Mouse (Mus musculus) myocyte (in vitro differentiated cells): ENCODE data around the gene 4931406P16Rik. TPM values are rescaled to one million over a fixed set of nuclear protein-coding genes. Genes with fewer than 3 reads are reported as not detected.

Experiments
- H3K27me3 ChIP-seq: one replicate; pipeline ENCODE4 v1.6.1; 2011; ENCODE audit not compliant: control insufficient read depth, insufficient read depth, insufficient read length
- H3K36me3 ChIP-seq: one replicate; pipeline ENCODE4 v1.6.1; 2011; ENCODE audit not compliant: control insufficient read depth, insufficient read depth
- H3K4me2 ChIP-seq: one replicate; pipeline ENCODE4 v1.6.1; 2011; ENCODE audit warnings: low read depth, control low read depth
- H3K4me3 ChIP-seq: one replicate; pipeline ENCODE4 v1.5.1; 2011; ENCODE audit warnings: mild to moderate bottlenecking, control low read depth, moderate library complexity
- H3K79me2 ChIP-seq: one replicate; pipeline ENCODE4 v1.6.1; 2011; ENCODE audit not compliant: control insufficient read depth, insufficient read depth
- H3ac ChIP-seq: one replicate; pipeline ENCODE4 v1.6.1; 2011; ENCODE audit not compliant: control insufficient read depth, insufficient read length
- CEBPB ChIP-seq: IDR thresholded peaks from 2 replicates; pipeline ENCODE4 v1.6.1; 2011; ENCODE audit warnings: mild to moderate bottlenecking, moderate library complexity; ENCODE audit not compliant: poor library complexity, insufficient read depth, severe bottlenecking
- E2F4 ChIP-seq: IDR thresholded peaks from one replicate; pipeline ENCODE4 v1.6.1; 2011; ENCODE audit warnings: mild to moderate bottlenecking, control low read depth, moderate library complexity; ENCODE audit not compliant: insufficient read depth
- MAX ChIP-seq: IDR thresholded peaks from one replicate; pipeline ENCODE4 v1.6.1; 2011; ENCODE audit warnings: low read depth, mild to moderate bottlenecking, control low read depth
- MYOD1 ChIP-seq, 3 experiments: IDR thresholded peaks; one replicate each; pipeline ENCODE4 v1.6.1; 2011; ENCODE audit warnings: control low read depth in 2 of 3, low read depth in 2 of 3, mild to moderate bottlenecking in 2 of 3, moderate library complexity in 1 of 3; ENCODE audit not compliant: insufficient read length in 2 of 3, control insufficient read depth in 1 of 3
- MYOG ChIP-seq, 3 experiments: IDR thresholded peaks; one replicate each; pipeline ENCODE4 v1.6.1; 2011; ENCODE audit warnings: control low read depth in 2 of 3, low read depth in 2 of 3, mild to moderate bottlenecking in 2 of 3; ENCODE audit not compliant: insufficient read length in 2 of 3, control insufficient read depth in 1 of 3, insufficient read depth in 1 of 3
- POLR2A ChIP-seq: IDR thresholded peaks from one replicate; pipeline ENCODE4 v1.6.1; 2011; ENCODE audit warnings: low read depth, mild to moderate bottlenecking, control low read depth, moderate library complexity; ENCODE audit not compliant: insufficient read length
- POLR2AphosphoS2 ChIP-seq: IDR thresholded peaks from one replicate; pipeline ENCODE4 v1.6.1; 2011; ENCODE audit warnings: low read depth, control low read depth; ENCODE audit not compliant: insufficient read length
- REST ChIP-seq: IDR thresholded peaks from one replicate; pipeline ENCODE4 v1.6.1; 2011; ENCODE audit warnings: mild to moderate bottlenecking, control low read depth, moderate library complexity; ENCODE audit not compliant: insufficient read depth, insufficient read length
- SRF ChIP-seq: IDR thresholded peaks from one replicate; pipeline ENCODE4 v1.6.1; 2011; ENCODE audit warnings: low read depth; ENCODE audit not compliant: control insufficient read depth, insufficient read length
- TCF12 ChIP-seq: IDR thresholded peaks from one replicate; pipeline ENCODE4 v1.6.1; 2011; ENCODE audit warnings: mild to moderate bottlenecking, control low read depth; ENCODE audit not compliant: poor library complexity, insufficient read depth, severe bottlenecking
- TCF3 ChIP-seq: IDR thresholded peaks from one replicate; pipeline ENCODE4 v1.6.1; 2011; ENCODE audit warnings: low read depth, control low read depth; ENCODE audit not compliant: insufficient read length
- USF1 ChIP-seq: IDR thresholded peaks from one replicate; pipeline ENCODE4 v1.6.1; 2011; ENCODE audit warnings: low read depth, mild to moderate bottlenecking, control low read depth, moderate library complexity
- polyA plus RNA-seq: library from polyadenylated mRNA; unstranded; fragments of >200 nt; fragmentation: generic; extraction: Trizol; gene quantifications from one replicate; pipeline ENCODE4 v1.2.1, GENCODE M21; 2012; ENCODE audit warnings: missing spikeins

4931406P16Rik gene
- polyA plus RNA-seq, 1 experiment = 14.5 TPM

DNA sequence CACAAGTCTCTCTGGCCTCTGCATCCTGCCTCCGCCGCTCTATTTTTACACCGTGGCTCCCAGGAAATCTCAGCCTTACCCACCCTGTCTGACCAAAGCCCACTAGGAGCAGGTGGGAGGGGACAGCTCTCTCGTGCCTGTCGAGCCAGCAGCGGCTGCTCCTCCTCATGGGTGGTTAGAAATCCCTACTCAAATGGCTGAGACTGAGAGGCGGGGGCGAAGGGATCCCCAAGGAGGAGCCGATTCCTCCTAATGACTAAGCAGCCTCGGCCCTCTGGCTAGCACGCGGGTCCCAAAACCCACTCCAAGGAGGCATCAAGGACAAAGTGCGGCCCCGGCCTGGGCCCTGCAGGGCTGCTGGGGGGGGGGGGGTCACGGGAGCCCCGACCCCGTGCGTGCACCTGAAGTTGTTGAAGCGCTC lies 83.7 kb downstream of the 4931406P16Rik start:
- peaks cover 7% of the 10 kb centered on the region for H3K36me3 ChIP-seq
- TF ChIP-seq USF1 (no peak), REST (no peak), TCF12 (no peak), MYOG (IDR thresholded peaks at IDR 0.05; ENCODE audit: control insufficient read depth in 1 of 3, insufficient read depth in 1 of 3, insufficient read length in 2 of 3, low read depth in 2 of 3) (peak in 1 of 3 experiments; percentile 70), SRF (no peak), POLR2AphosphoS2 (no peak), E2F4 (no peak), TCF3 (no peak), POLR2A (no peak), CEBPB (no peak), MYOD1 (IDR thresholded peaks at IDR 0.05; ENCODE audit: control insufficient read depth in 1 of 3, insufficient read length in 2 of 3, low read depth in 2 of 3) (peak in 2 of 3 experiments; percentile 34 to 63), MAX (no peak)
- H3K4me3 ChIP-seq = peak overlapping the region; percentile 85
- H3ac ChIP-seq = peak overlapping the region; percentile 13
- peaks cover 49% of the 10 kb centered on the region for H3K79me2 ChIP-seq
- peak overlapping the region; percentile 74 for H3K4me2 ChIP-seq
- H3K27me3 ChIP-seq = no peaks in the 10 kb centered on the region

GRCm38 (mm10) chr7:34229153-34229552 lies 84.2 kb downstream of the 4931406P16Rik start:
- H3K79me2 ChIP-seq = peaks cover 52% of the 10 kb centered on the region
- peak overlapping the region; percentile 74 for H3K4me2 ChIP-seq
- H3K4me3 ChIP-seq = peak overlapping the region; percentile 85
- H3K36me3 ChIP-seq = peaks cover 7% of the 10 kb centered on the region
- peak overlapping the region; percentile 13 for H3ac ChIP-seq
- no peaks in the 10 kb centered on the region for H3K27me3 ChIP-seq
- TF ChIP-seq TCF3 (no peak), MYOD1 (IDR thresholded peaks at IDR 0.05; ENCODE audit: control insufficient read depth in 1 of 3, insufficient read length in 2 of 3, low read depth in 2 of 3) (no peak), CEBPB (no peak), REST (no peak), MAX (no peak)

- Histone ChIP-seq H3K79me2 (peaks cover 57% of the 10 kb centered on the region), H3K27me3 (no peaks in the 10 kb centered on the region), H3K4me3 (peak overlapping the region; percentile 85), H3ac (no peak overlapping the region), H3K36me3 (peaks cover 7% of the 10 kb centered on the region), H3K4me2 (peak overlapping the region; percentile 74)
- no peak for TF ChIP-seq TCF3
- TF ChIP-seq REST = no peak
Observed at GRCm38 (mm10) chr7:34228641-34229040, 84.7 kb downstream of the 4931406P16Rik start.

DNA sequence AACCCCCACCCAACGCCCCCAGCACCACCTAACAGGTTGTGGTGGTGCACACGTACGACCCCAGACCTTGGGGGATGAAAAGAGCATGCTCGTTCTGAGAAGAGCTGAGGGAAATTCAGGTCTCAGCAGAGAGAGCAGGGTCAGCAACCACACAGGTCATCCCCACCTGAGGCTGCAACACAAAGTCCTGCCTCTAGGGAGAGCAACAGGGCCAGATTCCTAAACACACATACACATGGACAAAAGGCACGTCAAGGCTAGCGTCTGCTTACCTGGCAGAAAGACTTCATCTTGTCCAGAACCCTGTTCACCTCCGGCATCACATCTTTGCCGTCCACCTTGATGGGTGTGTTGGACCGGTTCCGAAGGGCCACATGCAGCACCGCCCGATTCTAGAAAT lies 86.5 kb downstream of the 4931406P16Rik start:
- no peaks in the 10 kb centered on the region for H3K27me3 ChIP-seq
- peak overlapping the region; percentile 74 for H3K4me2 ChIP-seq
- peaks cover 22% of the 10 kb centered on the region for H3K36me3 ChIP-seq
- no peak for TF ChIP-seq TCF12
- TF ChIP-seq POLR2AphosphoS2 = no peak
- no peak for TF ChIP-seq REST
- no peak for TF ChIP-seq SRF
- no peak for TF ChIP-seq MYOD1 (IDR thresholded peaks at IDR 0.05; ENCODE audit: control insufficient read depth in 1 of 3, insufficient read length in 2 of 3, low read depth in 2 of 3)
- no peak for TF ChIP-seq USF1
- TF ChIP-seq MYOG (IDR thresholded peaks at IDR 0.05; ENCODE audit: control insufficient read depth in 1 of 3, insufficient read depth in 1 of 3, insufficient read length in 2 of 3, low read depth in 2 of 3) = no peak
- TF ChIP-seq POLR2A = no peak
- no peak for TF ChIP-seq E2F4
- no peak for TF ChIP-seq TCF3
- no peak for TF ChIP-seq MAX
- TF ChIP-seq CEBPB = no peak
- peak overlapping the region; percentile 85 for H3K4me3 ChIP-seq
- peaks cover 64% of the 10 kb centered on the region for H3K79me2 ChIP-seq
- no peak overlapping the region for H3ac ChIP-seq

GRCm38 (mm10) chr7:34226086-34226485 lies 87.3 kb downstream of the 4931406P16Rik start:
- Histone ChIP-seq H3K4me2 (peak overlapping the region; percentile 74), H3K4me3 (no peak overlapping the region)

More at GRCm38 (mm10) chr7:34226086-34226485, 87.3 kb downstream of the 4931406P16Rik start:
- no peak overlapping the region for H3ac ChIP-seq
- peaks cover 64% of the 10 kb centered on the region for H3K79me2 ChIP-seq
- no peak for TF ChIP-seq MYOD1 (IDR thresholded peaks at IDR 0.05; ENCODE audit: control insufficient read depth in 1 of 3, insufficient read length in 2 of 3, low read depth in 2 of 3)
- TF ChIP-seq CEBPB = no peak
- TF ChIP-seq MAX = no peak
- TF ChIP-seq TCF3 = no peak
- no peak for TF ChIP-seq REST
- TF ChIP-seq SRF = no peak
- no peak for TF ChIP-seq POLR2A
- TF ChIP-seq USF1 = no peak
- no peak for TF ChIP-seq MYOG (IDR thresholded peaks at IDR 0.05; ENCODE audit: control insufficient read depth in 1 of 3, insufficient read depth in 1 of 3, insufficient read length in 2 of 3, low read depth in 2 of 3)
- peaks cover 26% of the 10 kb centered on the region for H3K36me3 ChIP-seq
- no peaks in the 10 kb centered on the region for H3K27me3 ChIP-seq
